Mouse (Mus musculus) stomach, embryonic 15.5 days (tissue): ENCODE data around the gene Tifa. TPM values are rescaled to one million over a fixed set of nuclear protein-coding genes. Genes with fewer than 3 reads are reported as not detected.

Experiments
- ATAC-seq: fragments of 200-750 bp; cut with Nextera tagmentation; 2 replicates; pipeline ENCODE4 v1.8.0; 2017; ENCODE audit warnings: low read depth, moderate number of reproducible peaks, moderate TSS enrichment; ENCODE audit not compliant: insufficient read depth, low FRiP score
- H3K27ac ChIP-seq: fragments of 300-500 bp; sonication (generic); 2 replicates; pipeline ENCODE4 v1.5.1; 2015; ENCODE audit warnings: mild to moderate bottlenecking, inconsistent platforms
- H3K27me3 ChIP-seq: fragments of 300-500 bp; sonication (generic); replicated peaks from 2 replicates; pipeline ENCODE4 v1.6.1; 2015; ENCODE audit warnings: inconsistent platforms
- H3K36me3 ChIP-seq: fragments of 300-500 bp; sonication (generic); 2 replicates; pipeline ENCODE4 v1.6.1; 2015; ENCODE audit warnings: inconsistent platforms
- H3K4me1 ChIP-seq: fragments of 300-500 bp; sonication (generic); 2 replicates; pipeline ENCODE4 v1.6.1; 2015; ENCODE audit warnings: inconsistent platforms
- H3K4me2 ChIP-seq: fragments of 300-500 bp; sonication (generic); 2 replicates; pipeline ENCODE4 v1.6.1; 2015; ENCODE audit warnings: mild to moderate bottlenecking, inconsistent platforms
- H3K4me3 ChIP-seq: fragments of 300-500 bp; sonication (generic); replicated peaks from 2 replicates; pipeline ENCODE4 v1.5.1; 2015; ENCODE audit warnings: inconsistent platforms
- H3K9ac ChIP-seq: fragments of 300-500 bp; sonication (generic); 2 replicates; pipeline ENCODE4 v1.6.1; 2015; ENCODE audit warnings: inconsistent platforms
- H3K9me3 ChIP-seq: fragments of 300-500 bp; sonication (generic); 2 replicates; pipeline ENCODE4 v1.6.1; 2016; ENCODE audit warnings: inconsistent platforms
- WGBS: fragments of 180-500 bp; shearing (Covaris S2); methylation state at CpG from one replicate; pipeline ENCODE4 v1.1.7; 2015; 5-methylcytosine and 5-hydroxymethylcytosine counted together
- polyA plus RNA-seq: library from polyadenylated mRNA; unstranded; fragments of >200 nt; fragmentation: Nextera tagmentation; extraction: Ambion mirVana; gene quantifications from 2 replicates; pipeline ENCODE4 v1.2.1, GENCODE M21; 2015

Gene Tifa
- polyA plus RNA-seq: 7.5 and 8.1 TPM in 2 replicates

- H3K9me3 ChIP-seq: no peaks in the 10 kb centered on the region
- peak within 1 kb of the TSS; percentile 96 for H3K4me2 ChIP-seq
- ATAC-seq: peak; percentile 40; the same call in 1 of the 2 replicates
- H3K4me3 ChIP-seq: peak within 1 kb of the TSS; percentile 61
- H3K27ac ChIP-seq: peak within 1 kb of the TSS; percentile 23; the same call in 1 of the 2 replicates
- WGBS: 2% methylated on average over 44 of the region's 44 CpGs
- peaks cover 12% of the 10 kb centered on the region for H3K27me3 ChIP-seq
- peak within 1 kb of the TSS; percentile 37 for H3K9ac ChIP-seq
- H3K36me3 ChIP-seq: no peaks in the 10 kb centered on the region
- peaks cover 7% of the 10 kb centered on the region; the same call in 1 of the 2 replicates for H3K4me1 ChIP-seq
Measured at GRCm38 (mm10) chr3:127789500-127790191, at the start of gene Tifa. Tifa (plus strand) TSS chr3:127789805.

DNA sequence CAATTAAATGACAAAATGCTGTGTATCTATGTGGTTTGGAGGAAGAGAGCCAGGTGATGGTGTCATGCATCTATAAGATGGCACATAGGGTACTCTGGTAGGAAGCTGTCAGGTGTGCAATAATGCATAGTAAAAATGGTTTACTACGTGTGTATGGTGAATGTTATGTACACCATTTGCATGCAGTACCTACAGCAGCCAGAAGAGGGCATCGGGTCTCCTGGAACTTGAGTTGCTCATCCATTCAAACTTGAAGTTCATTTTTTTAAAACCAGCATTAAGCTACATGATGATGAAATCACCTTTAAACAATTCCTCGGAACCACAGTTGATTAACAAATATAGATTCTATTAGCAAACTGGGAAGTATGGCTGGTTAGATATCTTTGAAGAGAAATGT is 48.1 kb upstream of the Tifa start:
- Histone ChIP-seq H3K4me2 (no peak overlapping the region), H3K4me3 (no peak overlapping the region), H3K9me3 (no peaks in the 10 kb centered on the region), H3K36me3 (no peaks in the 10 kb centered on the region), H3K9ac (no peak overlapping the region), H3K4me1 (no peaks in the 10 kb centered on the region), H3K27me3 (0 out of 2 replicates have a peak, but pooled peaks cover under 1% of the 10 kb centered on the region), H3K27ac (no peak overlapping the region)
- no peak for ATAC-seq
- 90% methylated on average over 3 of the region's 3 CpGs for WGBS

DNA sequence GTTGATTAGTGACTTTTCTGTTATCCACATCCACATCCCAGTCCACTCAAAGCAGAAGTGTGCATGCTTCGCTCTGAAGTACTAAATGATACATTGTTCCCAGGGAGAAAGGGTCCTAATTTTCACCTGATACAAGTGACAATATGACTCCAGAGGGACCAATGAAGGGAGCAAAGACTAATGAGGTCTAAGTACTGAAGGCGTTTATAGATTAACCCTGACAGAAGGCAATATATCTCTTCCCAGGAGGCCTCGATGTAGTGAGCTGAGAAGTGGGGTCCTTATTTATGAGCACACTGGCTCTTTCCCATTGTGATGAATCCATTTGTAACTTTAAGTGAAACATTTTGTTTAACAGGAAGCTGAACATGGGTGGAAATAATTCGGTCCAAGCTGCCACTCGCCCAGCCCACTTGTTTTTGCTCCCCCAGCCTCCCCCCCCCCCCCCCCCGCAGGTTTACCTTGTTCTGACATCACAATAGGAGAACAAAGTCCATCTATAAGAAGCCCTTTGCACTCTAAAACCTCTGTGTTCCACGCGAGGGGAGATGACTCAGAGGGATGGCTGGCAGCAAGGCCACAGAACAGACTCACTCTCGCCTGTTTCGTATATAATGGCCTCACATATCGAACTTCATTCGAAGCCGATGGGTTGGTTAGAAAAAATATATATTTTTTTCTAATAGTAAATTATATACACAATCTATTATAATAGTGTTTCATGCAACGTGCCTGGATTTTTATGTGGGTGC is 45.8 kb upstream of the Tifa start:
- 73% methylated on average over 13 of the region's 14 CpGs for WGBS
- Histone ChIP-seq H3K36me3 (no peaks in the 10 kb centered on the region), H3K27me3 (peaks cover 10% of the 10 kb centered on the region; the same call in 1 of the 2 replicates), H3K4me2 (no peak overlapping the region), H3K9me3 (no peaks in the 10 kb centered on the region), H3K27ac (no peak overlapping the region), H3K4me3 (no peak overlapping the region), H3K4me1 (no peaks in the 10 kb centered on the region), H3K9ac (no peak overlapping the region)
- no peak for ATAC-seq

DNA sequence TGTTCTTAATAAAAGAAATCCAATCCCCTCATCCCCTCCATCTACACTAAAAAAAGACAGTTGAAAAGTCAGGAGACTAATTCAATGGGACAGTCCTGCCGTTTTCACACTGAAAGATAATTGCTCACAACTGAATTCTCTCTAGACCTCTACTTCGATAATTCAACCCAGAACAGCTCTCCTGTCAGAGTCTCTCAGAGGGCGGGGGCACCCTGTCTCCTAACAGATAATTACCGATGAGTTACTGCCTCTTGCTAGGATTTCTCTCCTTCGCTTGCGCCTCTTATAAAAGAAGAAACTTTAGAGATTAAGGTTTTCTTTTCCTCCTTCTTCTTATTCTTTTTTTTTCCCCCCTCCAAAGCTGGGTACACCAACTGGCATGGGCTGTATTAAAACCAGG is 44.1 kb upstream of the Tifa start:
- Histone ChIP-seq H3K4me3 (no peak overlapping the region), H3K9me3 (no peaks in the 10 kb centered on the region), H3K4me1 (no peaks in the 10 kb centered on the region), H3K9ac (no peak overlapping the region), H3K36me3 (no peaks in the 10 kb centered on the region), H3K4me2 (no peak overlapping the region), H3K27ac (no peak overlapping the region), H3K27me3 (peaks cover 10% of the 10 kb centered on the region; the same call in 1 of the 2 replicates)
- ATAC-seq: no peak
- WGBS: 30% methylated on average over 6 of the region's 6 CpGs

- H3K4me1 ChIP-seq: no peaks in the 10 kb centered on the region
- no peak for ATAC-seq
Measured at GRCm38 (mm10) chr3:127745911-127746640, 43.5 kb upstream of the Tifa start.

DNA sequence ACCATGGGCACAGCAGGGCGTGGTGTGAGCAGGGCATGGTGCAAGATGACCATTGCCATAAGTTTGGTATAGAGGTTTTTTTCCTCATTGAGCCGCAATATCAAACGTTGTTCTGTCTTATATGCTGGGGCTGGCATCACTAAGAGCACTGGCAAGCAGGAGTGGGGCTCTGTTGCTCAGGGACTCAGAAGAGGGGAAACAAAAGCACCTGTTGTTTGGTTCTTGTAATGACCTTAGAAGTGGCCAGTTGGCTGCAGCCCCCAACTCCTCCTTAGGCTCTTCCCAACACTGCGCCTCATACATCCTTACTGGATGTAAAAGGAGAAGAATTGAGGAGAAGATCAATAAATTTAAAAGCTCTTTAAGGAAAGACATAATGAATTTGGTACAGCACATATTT is 41.0 kb upstream of the Tifa start:
- Histone ChIP-seq H3K36me3 (no peaks in the 10 kb centered on the region), H3K4me2 (no peak overlapping the region), H3K4me3 (no peak overlapping the region), H3K4me1 (no peaks in the 10 kb centered on the region), H3K9me3 (no peaks in the 10 kb centered on the region), H3K9ac (no peak overlapping the region), H3K27ac (no peak overlapping the region), H3K27me3 (peaks cover 10% of the 10 kb centered on the region; the same call in 1 of the 2 replicates)
- WGBS: 67% methylated on average over 4 of the region's 4 CpGs
- no peak for ATAC-seq

More at GRCm38 (mm10) chr3:127745911-127746640, 43.5 kb upstream of the Tifa start:
- WGBS: 20% methylated on average over 16 of the region's 16 CpGs
- Histone ChIP-seq H3K27me3 (peaks cover 10% of the 10 kb centered on the region; the same call in 1 of the 2 replicates), H3K9me3 (no peaks in the 10 kb centered on the region), H3K36me3 (no peaks in the 10 kb centered on the region), H3K9ac (no peak overlapping the region), H3K27ac (no peak overlapping the region), H3K4me2 (no peak overlapping the region), H3K4me3 (no peak overlapping the region)

DNA sequence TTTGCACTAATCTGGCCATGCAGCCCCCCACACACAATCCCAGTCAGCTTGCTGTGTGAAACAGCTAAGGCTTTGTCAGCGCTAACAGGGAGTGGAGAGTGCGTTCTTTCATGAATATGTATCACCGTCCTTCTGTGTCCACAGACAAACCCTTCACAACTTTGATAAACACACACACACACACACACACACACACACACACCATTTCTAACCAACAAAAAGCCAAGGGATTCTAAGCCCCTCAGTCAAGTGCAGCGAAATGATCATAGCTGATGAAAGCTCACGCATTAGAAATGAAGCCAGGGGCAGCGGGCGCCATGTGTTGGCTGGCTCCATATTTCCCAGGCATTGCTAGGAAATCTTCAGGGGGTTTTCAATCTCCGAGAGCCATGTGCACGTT is 40.3 kb upstream of the Tifa start:
- Histone ChIP-seq H3K36me3 (no peaks in the 10 kb centered on the region), H3K4me2 (no peak overlapping the region), H3K9me3 (no peaks in the 10 kb centered on the region), H3K27me3 (peaks cover 10% of the 10 kb centered on the region; the same call in 1 of the 2 replicates), H3K4me1 (no peaks in the 10 kb centered on the region), H3K27ac (no peak overlapping the region), H3K9ac (no peak overlapping the region), H3K4me3 (no peak overlapping the region)
- WGBS: 33% methylated on average over 9 of the region's 9 CpGs
- ATAC-seq: no peak

DNA sequence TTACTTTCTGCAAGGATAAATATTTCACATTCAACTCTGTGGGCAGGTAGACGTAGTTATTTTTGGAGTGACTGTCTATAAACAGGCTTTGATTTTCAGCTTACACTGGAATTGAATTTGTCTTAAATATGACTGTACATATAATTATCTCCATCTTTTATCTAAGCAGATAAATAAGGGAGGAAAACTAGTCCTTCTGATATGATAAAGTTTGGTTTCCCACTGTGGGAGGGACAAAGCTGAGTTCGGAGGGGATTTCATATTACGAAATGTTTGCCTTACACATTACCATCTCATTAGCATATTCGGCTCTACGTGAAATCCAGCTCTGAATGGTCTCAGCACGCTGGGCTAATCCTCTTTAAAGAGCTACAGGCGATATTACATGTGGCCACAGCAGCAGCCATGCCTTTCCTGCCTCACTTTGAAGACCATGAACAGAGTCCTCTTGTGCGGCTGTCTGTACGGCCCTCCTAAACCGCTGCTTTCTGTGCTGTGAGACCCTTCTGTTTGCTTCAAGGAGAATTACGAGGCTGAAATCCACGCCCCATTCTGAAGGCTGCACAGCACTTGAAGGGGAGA is 39.5 kb upstream of the Tifa start:
- Histone ChIP-seq H3K4me2 (0 out of 2 replicates have a peak overlapping the region, but pooled peaks have one; percentile 20), H3K4me1 (no peaks in the 10 kb centered on the region), H3K4me3 (no peak overlapping the region), H3K27ac (no peak overlapping the region), H3K9ac (no peak overlapping the region), H3K36me3 (no peaks in the 10 kb centered on the region), H3K27me3 (peaks cover 10% of the 10 kb centered on the region; the same call in 1 of the 2 replicates), H3K9me3 (no peaks in the 10 kb centered on the region)
- ATAC-seq: no peak
- WGBS: 23% methylated on average over 12 of the region's 12 CpGs

GRCm38 (mm10) chr3:127756458-127756857 is 33.1 kb upstream of the Tifa start:
- Histone ChIP-seq H3K4me1 (no peaks in the 10 kb centered on the region), H3K9ac (no peak overlapping the region), H3K36me3 (no peaks in the 10 kb centered on the region), H3K27ac (no peak overlapping the region), H3K27me3 (0 out of 2 replicates have a peak, but pooled peaks cover 4% of the 10 kb centered on the region), H3K4me2 (no peak overlapping the region), H3K4me3 (no peak overlapping the region), H3K9me3 (no peaks in the 10 kb centered on the region)
- WGBS: 77% methylated on average over 6 of the region's 6 CpGs
- ATAC-seq: no peak

DNA sequence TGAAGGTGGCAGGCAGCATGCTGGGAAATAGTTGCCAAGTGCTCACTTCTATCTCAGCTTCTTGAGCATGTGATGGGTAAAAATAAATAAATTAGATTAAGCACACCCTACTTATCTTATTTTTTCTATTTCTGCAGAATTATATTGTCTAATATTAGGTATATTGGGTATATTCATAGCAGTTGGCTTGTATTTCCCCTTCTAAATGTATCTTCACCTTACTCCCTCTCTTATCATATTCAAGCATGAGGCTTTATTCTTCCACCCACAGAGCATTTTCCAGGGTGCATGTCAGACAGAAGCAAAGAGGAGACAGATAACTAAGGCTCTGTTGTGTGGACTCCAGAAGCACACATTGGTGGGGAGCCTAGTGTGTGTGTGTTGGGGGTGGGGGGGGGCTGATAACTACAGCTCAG is 31.7 kb upstream of the Tifa start:
- H3K9me3 ChIP-seq: no peaks in the 10 kb centered on the region
- no peak for ATAC-seq

DNA sequence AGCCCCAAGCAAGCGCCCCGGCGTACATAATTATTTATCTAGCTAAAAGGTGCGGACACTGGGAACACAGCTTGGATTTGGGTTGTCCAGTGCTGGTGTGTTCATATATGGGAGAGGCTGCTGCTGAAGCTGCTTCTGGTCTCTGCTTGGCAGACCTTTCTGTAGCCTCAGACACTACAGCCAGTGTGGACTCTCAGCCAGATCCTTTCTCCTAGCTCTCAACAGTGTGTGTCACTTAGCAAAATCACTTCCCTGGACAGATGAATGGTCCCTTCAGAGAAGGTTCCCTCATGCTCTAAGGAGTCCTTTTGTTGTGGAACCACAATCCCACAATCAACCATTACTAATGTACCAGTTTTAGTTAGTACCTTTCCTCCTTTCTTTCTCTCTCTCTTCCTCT is 30.8 kb upstream of the Tifa start:
- 47% methylated on average over 4 of the region's 4 CpGs for WGBS
- H3K27ac ChIP-seq: no peak overlapping the region
- no peak overlapping the region for H3K9ac ChIP-seq
- no peak overlapping the region for H3K4me3 ChIP-seq
- no peak for ATAC-seq
- no peak overlapping the region for H3K4me2 ChIP-seq
- no peaks in the 10 kb centered on the region for H3K4me1 ChIP-seq
- H3K9me3 ChIP-seq: no peaks in the 10 kb centered on the region
- no peaks in the 10 kb centered on the region for H3K36me3 ChIP-seq
- H3K27me3 ChIP-seq: 0 out of 2 replicates have a peak, but pooled peaks cover 4% of the 10 kb centered on the region

More for the DNA sequence above, 31.7 kb upstream of the Tifa start:
- H3K4me1 ChIP-seq: no peaks in the 10 kb centered on the region
- H3K27ac ChIP-seq: no peak overlapping the region
- H3K4me3 ChIP-seq: no peak overlapping the region
- H3K9ac ChIP-seq: no peak overlapping the region
- H3K36me3 ChIP-seq: no peaks in the 10 kb centered on the region
- no peak overlapping the region for H3K4me2 ChIP-seq
- H3K27me3 ChIP-seq: 0 out of 2 replicates have a peak, but pooled peaks cover 4% of the 10 kb centered on the region
